Mouse (Mus musculus) bone marrow macrophage, adult 2 months (primary cell): ENCODE data around the gene Hist1h1e. TPM values are rescaled to one million over a fixed set of nuclear protein-coding genes. Genes with fewer than 3 reads are reported as not detected.
"Not testable (repeated sequence)": the region's sequence is repeated elsewhere in the genome, so short reads cannot be mapped to it uniquely, and the experiment has no call there.

ENCODE experiments used
- H3K27ac ChIP-seq: 2 replicates; pipeline ENCODE4 v1.5.1; 2012; ENCODE audit warnings: low read depth, low read length; ENCODE audit not compliant: insufficient read depth
- H3K4me1 ChIP-seq: 2 replicates; pipeline ENCODE4 v1.6.1; 2012; ENCODE audit warnings: low read length; ENCODE audit not compliant: control insufficient read depth, insufficient read depth
- H3K4me3 ChIP-seq: 2 replicates; pipeline ENCODE4 v1.5.1; 2012; ENCODE audit warnings: mild to moderate bottlenecking, low read length, moderate library complexity; ENCODE audit not compliant: insufficient read depth
- CTCF ChIP-seq: IDR thresholded peaks from 2 replicates; pipeline ENCODE4 v1.5.1; 2012; ENCODE audit warnings: low read depth, mild to moderate bottlenecking, low read length, moderate library complexity
- POLR2A ChIP-seq: IDR thresholded peaks from 2 replicates; pipeline ENCODE4 v1.6.1; 2012; ENCODE audit warnings: mild to moderate bottlenecking, low read depth, low read length, borderline replicate concordance
- polyA plus RNA-seq: library from polyadenylated mRNA; stranded (reverse); fragments of >200 nt; gene quantifications from 2 replicates; pipeline ENCODE4 v1.2.4, GENCODE M21; 2012; ENCODE audit not compliant: missing spikeins, insufficient read depth, insufficient read length

The Hist1h1e gene
- polyA plus RNA-seq, 1 experiment = 2.6 TPM

GRCm38 (mm10) chr13:23572218-23573033 lies 49.9 kb downstream of the Hist1h1e start:
- H3K4me3 ChIP-seq = no peak overlapping the region; the same call in 1 of the 2 replicates

GRCm38 (mm10) chr13:23571504-23572217 lies 50.7 kb downstream of the Hist1h1e start:
- peak overlapping the region; percentile 75 for H3K27ac ChIP-seq
- H3K4me1 ChIP-seq = not testable (repeated sequence)
- H3K4me3 ChIP-seq = peak overlapping the region; percentile 57

More at GRCm38 (mm10) chr13:23572218-23573033, 49.9 kb downstream of the Hist1h1e start:
- TF ChIP-seq CTCF (no peak), POLR2A (no peak)
- Histone ChIP-seq H3K4me1 (peaks cover 13% of the 10 kb centered on the region), H3K27ac (peak overlapping the region; percentile 75)

- Histone ChIP-seq H3K27ac (peak within 1 kb of the TSS; percentile 83), H3K4me3 (peak within 1 kb of the TSS; percentile 57), H3K4me1 (peaks cover 5% of the 10 kb centered on the region)
- TF ChIP-seq CTCF (no peak), POLR2A (no peak)
Measured at GRCm38 (mm10) chr13:23571022-23571503, 51.3 kb downstream of the Hist1h1e start, which contains the start of the genes Hist1h2ae and Hist1h2bg. Hist1h2ae (minus strand) TSS chr13:23571220. Hist1h2bg (plus strand) TSS chr13:23571396.

Other genes with a start within 250 kb of the Hist1h1e start
- gene Abt1, start 198.7 kb downstream of the Hist1h1e start, polyA plus RNA-seq = 4.8 and 4.9 TPM in 2 replicates
- gene Btn1a1, start 156.7 kb downstream of the Hist1h1e start, polyA plus RNA-seq = not detected in 2 replicates
- not detected in 2 replicates for gene Btn2a2, start 133.7 kb downstream of the Hist1h1e start, polyA plus RNA-seq
- 2.5 and 3.1 TPM in 2 replicates for gene Hist1h4h, start 91.5 kb downstream of the Hist1h1e start, polyA plus RNA-seq
- 42.5 and 76.9 TPM in 2 replicates for gene Hist1h2af, start 88.7 kb downstream of the Hist1h1e start, polyA plus RNA-seq
- not detected in 2 replicates for gene Hist1h3g, start 87.1 kb downstream of the Hist1h1e start, polyA plus RNA-seq
- gene Hist1h2bh, start 79.2 kb downstream of the Hist1h1e start, polyA plus RNA-seq = 0.71 and 0.97 TPM in 2 replicates
- gene Hist1h3f, start 78.5 kb downstream of the Hist1h1e start, polyA plus RNA-seq = 0.80 TPM in 1 of 2 replicates, not detected in the other
- 4.7 TPM in 1 of 2 replicates, not detected in the other for gene Hist1h4f, start 70.9 kb downstream of the Hist1h1e start, polyA plus RNA-seq
- gene Hist1h1d, start 69.3 kb downstream of the Hist1h1e start, polyA plus RNA-seq = 0.11 and 0.39 TPM in 2 replicates
- gene Hist1h3e, start 60.2 kb downstream of the Hist1h1e start, polyA plus RNA-seq = 1.5 and 3.6 TPM in 2 replicates
- gene Hist1h2ae, start 51.3 kb downstream of the Hist1h1e start, polyA plus RNA-seq = 1.7 TPM in 1 of 2 replicates, not detected in the other
- 9.8 and 11.9 TPM in 2 replicates for gene Hist1h2bg, start 51.2 kb downstream of the Hist1h1e start, polyA plus RNA-seq
- 3.8 and 7.9 TPM in 2 replicates for gene Hist1h2bf, start 48.4 kb downstream of the Hist1h1e start, polyA plus RNA-seq
- gene Hist1h2ad, start 48.2 kb downstream of the Hist1h1e start, polyA plus RNA-seq = not detected in 2 replicates
- 2.3 and 3.2 TPM in 2 replicates for gene Hist1h3d, start 46.8 kb downstream of the Hist1h1e start, polyA plus RNA-seq
- 1.6 and 2.5 TPM in 2 replicates for gene Hist1h4d, start 41.0 kb downstream of the Hist1h1e start, polyA plus RNA-seq
- 0.86 and 2.1 TPM in 2 replicates for gene Hist1h2be, start 1.4 kb downstream of the Hist1h1e start, polyA plus RNA-seq
- gene Hist1h2ac, start 61.4 kb upstream of the Hist1h1e start, polyA plus RNA-seq = 0.35 and 0.40 TPM in 2 replicates
- gene Hist1h2bc, start 61.6 kb upstream of the Hist1h1e start, polyA plus RNA-seq = 55.8 and 61.9 TPM in 2 replicates
- gene Hist1h1t, start 73.3 kb upstream of the Hist1h1e start, polyA plus RNA-seq = 0.62 TPM in 1 of 2 replicates, not detected in the other
- gene Hist1h4c, start 75.9 kb upstream of the Hist1h1e start, polyA plus RNA-seq = not detected in 2 replicates
- 95.3 and 104 TPM in 2 replicates for gene Hfe, start 88.3 kb upstream of the Hist1h1e start, polyA plus RNA-seq
- 75.5 and 80.8 TPM in 2 replicates for gene Hist1h1c, start 116.2 kb upstream of the Hist1h1e start, polyA plus RNA-seq
- gene Hist1h3c, start 123.0 kb upstream of the Hist1h1e start, polyA plus RNA-seq = 1.2 TPM in 1 of 2 replicates, not detected in the other
- gene Hist1h2bb, start 124.2 kb upstream of the Hist1h1e start, polyA plus RNA-seq = 1.3 TPM in 1 of 2 replicates, not detected in the other
- 4.3 and 8.4 TPM in 2 replicates for gene Hist1h2ab, start 128.6 kb upstream of the Hist1h1e start, polyA plus RNA-seq
- gene Hist1h3b, start 129.7 kb upstream of the Hist1h1e start, polyA plus RNA-seq = 2.1 and 4.8 TPM in 2 replicates
- 4.5 and 5.1 TPM in 2 replicates for gene Hist1h4b, start 134.5 kb upstream of the Hist1h1e start, polyA plus RNA-seq
- gene Hist1h4a, start 138.7 kb upstream of the Hist1h1e start, polyA plus RNA-seq = not detected in 2 replicates
- not detected in 2 replicates for gene Hist1h3a, start 139.8 kb upstream of the Hist1h1e start, polyA plus RNA-seq
- not detected in 2 replicates for gene Hist1h1a, start 141.1 kb upstream of the Hist1h1e start, polyA plus RNA-seq
- not detected in 2 replicates for gene Trim38, start 147.4 kb upstream of the Hist1h1e start, polyA plus RNA-seq
- gene Slc17a2, start 184.4 kb upstream of the Hist1h1e start, polyA plus RNA-seq = not detected in 2 replicates
- not detected in 2 replicates for gene Slc17a3, start 216.9 kb upstream of the Hist1h1e start, polyA plus RNA-seq
- gene Slc17a1, start 245.2 kb upstream of the Hist1h1e start, polyA plus RNA-seq = not detected in 2 replicates